Mouse (Mus musculus) C2C12 (cell line): ENCODE measurements around the gene Ccnd1.

Source experiments
- CTCF ChIP-seq: IDR thresholded peaks from one replicate; pipeline ENCODE4 v1.5.1; 2011; ENCODE audit not compliant: control insufficient read depth, insufficient read depth, insufficient read length
- FOSL1 ChIP-seq: IDR thresholded peaks from one replicate; pipeline ENCODE4 v1.8.0; 2011; ENCODE audit warnings: mild to moderate bottlenecking, low read length; ENCODE audit not compliant: poor library complexity, insufficient read depth, severe bottlenecking
- MAX ChIP-seq: IDR thresholded peaks from one replicate; pipeline ENCODE4 v1.6.1; 2011; ENCODE audit warnings: mild to moderate bottlenecking, control low read depth
- MYOD1 ChIP-seq: IDR thresholded peaks from one replicate; pipeline ENCODE4 v1.6.1; 2011; ENCODE audit warnings: low read depth; ENCODE audit not compliant: control insufficient read depth, insufficient read length
- MYOG ChIP-seq: IDR thresholded peaks from one replicate; pipeline ENCODE4 v1.6.1; 2011; ENCODE audit not compliant: control insufficient read depth, insufficient read length; ENCODE audit errors: extremely low read depth
- USF1 ChIP-seq: IDR thresholded peaks from one replicate; pipeline ENCODE4 v1.6.1; 2011; ENCODE audit warnings: low read depth, mild to moderate bottlenecking, control low read depth, moderate library complexity

- TF ChIP-seq CTCF (no peak), MYOD1 (no peak), FOSL1 (no peak), USF1 (no peak), MYOG (no peak), MAX (no peak)
Observed at GRCm38 (mm10) chr7:144981426-144982079, 41.8 kb upstream of the Ccnd1 start.
